ENCODE assay signal across 15 mouse cellular contexts in the genomic region with DNA sequence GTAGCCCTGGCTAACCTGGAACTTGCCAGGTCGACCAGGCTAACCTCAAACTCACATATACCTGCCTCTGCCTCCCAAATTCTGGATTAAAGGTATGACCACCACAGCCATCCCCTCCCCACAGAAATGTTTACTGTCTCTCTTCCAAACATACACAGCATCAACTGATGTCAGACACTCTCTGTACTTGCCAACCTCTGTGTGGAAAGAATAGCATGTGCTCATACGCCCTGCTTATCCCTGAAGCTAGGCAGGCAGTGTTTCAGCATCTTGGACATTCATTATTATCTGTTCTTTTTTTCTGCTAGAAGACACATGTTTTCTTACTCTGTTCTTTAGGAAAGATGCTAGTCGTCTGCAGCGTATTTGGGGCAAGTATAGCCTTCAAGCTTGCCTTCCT. TPM values are rescaled to one million over a fixed set of nuclear protein-coding genes. Genes with fewer than 3 reads are reported as not detected.
DNase-seq lines count a peak whose midpoint lies in the region; ATAC-seq lines count a peak whose summit lies in the region.
"Had no signal": no experiment of that assay in that cellular context is flagged by ENCODE, and none has a peak within 500 bp of the region (broad histone marks: within the 10 kb centered on the region; RNA-seq: fewer than 3 reads in every experiment).

No protein-coding gene starts in this region.

- 0 out of 2 replicates have a peak, but pooled peaks cover 4% of the 10 kb centered on the region for H3K36me3 ChIP-seq in hindbrain, embryonic 14.5 days (replicated peaks; ENCODE audit: control insufficient read depth, insufficient read depth)
- no peaks in the 10 kb centered on the region for H3K36me3 ChIP-seq in hindbrain, embryonic 11.5 days (ENCODE audit: control insufficient read depth, insufficient read depth, low read length)
- H3K36me3 ChIP-seq in neural tube, embryonic 12.5 days: no peaks in the 10 kb centered on the region
- no peaks in the 10 kb centered on the region for H3K36me3 ChIP-seq in liver, embryonic 16.5 days (ENCODE audit: control insufficient read depth, insufficient read depth)
- H3K36me3 ChIP-seq: lung, embryonic 15.5 days had no signal

- ATAC-seq in hindbrain, embryonic 14.5 days (ENCODE audit: low FRiP score): no peak
- ATAC-seq in hindbrain, embryonic 11.5 days (ENCODE audit: low FRiP score): no peak
- ATAC-seq in neural tube, embryonic 12.5 days (ENCODE audit: low FRiP score, low read depth): no peak
- ATAC-seq in liver, embryonic 16.5 days (ENCODE audit: low read depth): no peak
- ATAC-seq in activated CD4-positive, CD25-positive, alpha-beta regulatory T cell, adult 4 months: no peak
- ATAC-seq: Patski had no signal

- WGBS in hindbrain, embryonic 14.5 days: 83% methylated on average over 4 of the region's 4 CpGs
- 92% methylated on average over 4 of the region's 4 CpGs for WGBS in hindbrain, embryonic 11.5 days
- 89% methylated on average over 4 of the region's 4 CpGs for WGBS in neural tube, embryonic 12.5 days
- 71% methylated on average over 4 of the region's 4 CpGs for WGBS in liver, embryonic 16.5 days (ENCODE audit: insufficient replicate concordance)

- H3K27me3 ChIP-seq in hindbrain, embryonic 14.5 days (ENCODE audit: control insufficient read depth, insufficient read depth, low read length): no peaks in the 10 kb centered on the region
- no peaks in the 10 kb centered on the region for H3K27me3 ChIP-seq in hindbrain, embryonic 11.5 days (ENCODE audit: control insufficient read depth, insufficient read depth, low read length)
- H3K27me3 ChIP-seq in neural tube, embryonic 12.5 days (replicated peaks): no peaks in the 10 kb centered on the region
- no peaks in the 10 kb centered on the region for H3K27me3 ChIP-seq in liver, embryonic 16.5 days (ENCODE audit: control insufficient read depth, insufficient read depth, low read depth, low read length)
- H3K27me3 ChIP-seq: lung, embryonic 15.5 days; Patski had no signal

- no peak overlapping the region for H3K27ac ChIP-seq in hindbrain, embryonic 14.5 days
- no peak overlapping the region for H3K27ac ChIP-seq in hindbrain, embryonic 11.5 days (ENCODE audit: low read depth, low read length)
- no peak overlapping the region for H3K27ac ChIP-seq in neural tube, embryonic 12.5 days
- H3K27ac ChIP-seq in liver, embryonic 16.5 days (ENCODE audit: low read length): peak overlapping the region; percentile 60
- H3K27ac ChIP-seq: lung, embryonic 15.5 days had no signal

- DNase-seq in hindbrain, embryonic 14.5 days (ENCODE audit: low spot score): no peak
- no peak for DNase-seq in hindbrain, embryonic 11.5 days (ENCODE audit: low spot score)
- DNase-seq in neural tube, embryonic 10.5 days (ENCODE audit: extremely low spot score, low spot score): no peak
- DNase-seq in right cerebral cortex, postnatal 4 days: no peak
- DNase-seq: B cell, adult 2 months; cerebellum, postnatal 10 days; gastrocnemius, postnatal 14 days; kidney, adult 2 months; kidney, postnatal 4 days; thymus, adult 2 months had no signal

- H3K9me3 ChIP-seq in hindbrain, embryonic 14.5 days (ENCODE audit: control insufficient read depth, low read length): no peaks in the 10 kb centered on the region
- H3K9me3 ChIP-seq in hindbrain, embryonic 11.5 days (ENCODE audit: control insufficient read depth, low read length): no peaks in the 10 kb centered on the region
- no peaks in the 10 kb centered on the region for H3K9me3 ChIP-seq in neural tube, embryonic 12.5 days
- no peaks in the 10 kb centered on the region for H3K9me3 ChIP-seq in liver, embryonic 16.5 days (replicated peaks; ENCODE audit: control insufficient read depth, low read length)
- H3K9me3 ChIP-seq: lung, embryonic 15.5 days had no signal

- H3K9ac ChIP-seq in hindbrain, embryonic 14.5 days: peak overlapping the region; percentile 16; the same call in 1 of the 2 replicates
- H3K9ac ChIP-seq in hindbrain, embryonic 11.5 days (ENCODE audit: low read depth, low read length): no peak overlapping the region
- no peak overlapping the region for H3K9ac ChIP-seq in neural tube, embryonic 12.5 days
- H3K9ac ChIP-seq in liver, embryonic 16.5 days (ENCODE audit: low read depth, low read length): no peak overlapping the region
- H3K9ac ChIP-seq: lung, embryonic 15.5 days had no signal

- H3K4me3 ChIP-seq in hindbrain, embryonic 14.5 days (replicated peaks; ENCODE audit: low read length): no peak overlapping the region
- H3K4me3 ChIP-seq in hindbrain, embryonic 11.5 days (ENCODE audit: low read depth, low read length): no peak overlapping the region
- H3K4me3 ChIP-seq in neural tube, embryonic 12.5 days: no peak overlapping the region
- no peak overlapping the region for H3K4me3 ChIP-seq in liver, embryonic 16.5 days (ENCODE audit: low read depth, low read length)
- H3K4me3 ChIP-seq: lung, embryonic 15.5 days had no signal

- peak overlapping the region; percentile 92 for H3K4me2 ChIP-seq in hindbrain, embryonic 14.5 days (replicated peaks)
- no peak overlapping the region for H3K4me2 ChIP-seq in hindbrain, embryonic 11.5 days (replicated peaks; ENCODE audit: low read depth, low read length)
- H3K4me2 ChIP-seq in neural tube, embryonic 12.5 days (replicated peaks): 0 out of 2 replicates have a peak overlapping the region, but pooled peaks have one; percentile 8
- H3K4me2 ChIP-seq in liver, embryonic 16.5 days (ENCODE audit: low read depth, low read length): peak overlapping the region; percentile 82; the same call in 1 of the 2 replicates
- H3K4me2 ChIP-seq: lung, embryonic 15.5 days had no signal

- H3K4me1 ChIP-seq in hindbrain, embryonic 14.5 days (replicated peaks; ENCODE audit: control insufficient read depth, insufficient read depth, low read length): peaks cover 49% of the 10 kb centered on the region
- H3K4me1 ChIP-seq in hindbrain, embryonic 11.5 days (replicated peaks; ENCODE audit: control insufficient read depth, insufficient read depth, low read length): peaks cover 7% of the 10 kb centered on the region
- peaks cover 48% of the 10 kb centered on the region for H3K4me1 ChIP-seq in neural tube, embryonic 12.5 days
- peaks cover 48% of the 10 kb centered on the region for H3K4me1 ChIP-seq in liver, embryonic 16.5 days (ENCODE audit: control insufficient read depth, low read depth, low read length)

RNA-seq across cellular contexts. Expression of a gene that starts 3.6 kb away (rescaled TPM):
- 149 and 185 TPM in 2 replicates for polyA plus RNA-seq in hindbrain, embryonic 14.5 days (2014; fragmentation: Nextera tagmentation; extraction: Ambion mirVana)
- polyA plus RNA-seq in hindbrain, embryonic 11.5 days (2014; fragmentation: Nextera tagmentation; extraction: Ambion mirVana): 114 and 127 TPM in 2 replicates
- polyA plus RNA-seq in neural tube, embryonic 12.5 days (2016; fragmentation: Nextera tagmentation; extraction: Ambion mirVana): 165 and 166 TPM in 2 replicates
- 63.3 and 68.4 TPM in 2 replicates for polyA plus RNA-seq in liver, embryonic 16.5 days (2015; fragmentation: Nextera tagmentation; extraction: Ambion mirVana)
- polyA plus RNA-seq in activated CD4-positive, CD25-positive, alpha-beta regulatory T cell, adult 4 months (2017; shearing (Covaris generic)): 100 to 1,000 TPM; 104 to 106 TPM

RNA-seq across cellular contexts. Expression of a gene that starts 14.3 kb away (rescaled TPM):
- polyA plus RNA-seq in hindbrain, embryonic 14.5 days (2014; fragmentation: Nextera tagmentation; extraction: Ambion mirVana): 33.9 and 39.5 TPM in 2 replicates
- polyA plus RNA-seq in hindbrain, embryonic 11.5 days (2014; fragmentation: Nextera tagmentation; extraction: Ambion mirVana): 34.4 and 35.4 TPM in 2 replicates
- polyA plus RNA-seq in neural tube, embryonic 12.5 days (2016; fragmentation: Nextera tagmentation; extraction: Ambion mirVana): 48.9 and 53.5 TPM in 2 replicates
- polyA plus RNA-seq in liver, embryonic 16.5 days (2015; fragmentation: Nextera tagmentation; extraction: Ambion mirVana): 18.8 and 20.1 TPM in 2 replicates
- polyA plus RNA-seq in activated CD4-positive, CD25-positive, alpha-beta regulatory T cell, adult 4 months (2017; shearing (Covaris generic)): 10 to 100 TPM; 23.4 to 29.2 TPM

RNA-seq across cellular contexts. Expression of a gene that starts 57.2 kb away (rescaled TPM):
- polyA plus RNA-seq in hindbrain, embryonic 14.5 days (2014; fragmentation: Nextera tagmentation; extraction: Ambion mirVana): 37.6 and 39.1 TPM in 2 replicates
- 68.2 and 72.0 TPM in 2 replicates for polyA plus RNA-seq in hindbrain, embryonic 11.5 days (2014; fragmentation: Nextera tagmentation; extraction: Ambion mirVana)
- polyA plus RNA-seq in neural tube, embryonic 12.5 days (2016; fragmentation: Nextera tagmentation; extraction: Ambion mirVana): 55.1 and 61.6 TPM in 2 replicates
- polyA plus RNA-seq in liver, embryonic 16.5 days (2015; fragmentation: Nextera tagmentation; extraction: Ambion mirVana): 19.1 and 20.9 TPM in 2 replicates
- polyA plus RNA-seq in activated CD4-positive, CD25-positive, alpha-beta regulatory T cell, adult 4 months (2017; shearing (Covaris generic)): 10 to 100 TPM; 33.5 to 43.9 TPM
